ENCODE assay signal across 8 mouse cellular contexts in the genomic region with DNA sequence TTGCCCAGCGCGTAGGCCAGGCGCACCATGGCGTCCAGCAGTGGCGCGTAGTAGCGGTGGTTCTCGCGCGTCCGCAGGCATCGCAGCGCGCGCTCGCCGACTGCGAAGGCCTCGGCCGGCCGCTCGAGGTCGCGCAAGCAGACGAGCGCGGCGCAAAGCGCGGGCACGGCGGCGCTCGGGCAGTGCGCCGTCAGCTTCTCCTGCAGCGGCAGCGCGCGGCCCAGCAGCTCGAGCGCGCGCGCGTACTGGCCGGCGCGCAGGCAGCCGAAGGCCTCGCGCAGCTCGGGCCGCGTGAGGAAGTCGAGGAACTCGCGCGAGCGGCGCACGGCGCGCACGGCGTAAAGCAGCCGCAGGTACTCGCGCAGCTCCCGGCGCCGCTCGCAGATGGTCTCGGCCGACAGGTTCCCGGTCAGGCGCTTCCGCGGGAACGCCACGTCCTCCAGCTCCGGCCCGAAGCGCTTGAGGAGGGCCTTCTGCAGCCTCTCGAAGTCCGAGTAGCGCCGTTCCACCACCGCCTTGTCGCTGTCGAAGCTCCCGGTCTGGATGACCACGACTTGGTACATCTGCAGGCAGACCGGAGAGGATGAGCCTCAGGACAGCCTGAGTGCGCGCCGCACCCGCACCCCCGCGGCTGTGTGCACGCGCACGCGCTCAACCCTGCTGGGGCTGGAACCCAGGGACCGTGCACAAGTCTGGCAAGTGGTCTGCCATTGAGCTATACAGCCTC. TPM values are rescaled to one million over a fixed set of nuclear protein-coding genes. Genes with fewer than 3 reads are reported as not detected.
DNase-seq lines count a peak whose midpoint lies in the region; ATAC-seq lines count a peak whose summit lies in the region.

No protein-coding gene starts in this region.

- no peaks in the 10 kb centered on the region for H3K36me3 ChIP-seq in hindbrain, embryonic 14.5 days (replicated peaks; ENCODE audit: control insufficient read depth, insufficient read depth)

- ATAC-seq in hindbrain, embryonic 14.5 days (ENCODE audit: low FRiP score): peak; percentile 83

- no peaks in the 10 kb centered on the region for H3K9me3 ChIP-seq in hindbrain, embryonic 14.5 days (ENCODE audit: control insufficient read depth, low read length)

- peak overlapping the region; percentile 79 for H3K27ac ChIP-seq in hindbrain, embryonic 14.5 days

- DNase-seq in adrenal gland, adult 18-20 months (ENCODE audit: low spot score in 2 of 2): peak; percentile 68 to 72
- peak; percentile 75 to 86 for DNase-seq in cerebellum, postnatal 25 days
- DNase-seq in frontal cortex, postnatal 36 days (ENCODE audit: low spot score in 2 of 2): peak; percentile 69 to 85
- peak; percentile 91 for DNase-seq in hindbrain, embryonic 14.5 days (ENCODE audit: low spot score)
- peak; percentile 76 for DNase-seq in left cerebral cortex, adult 11 months (ENCODE audit: low spot score)
- peak; percentile 84 for DNase-seq in lung, postnatal 10 days
- DNase-seq in right cerebral cortex, adult 2 months (ENCODE audit: low spot score in 2 of 2): peak; percentile 70 to 78
- no peak for DNase-seq in natural killer cell, adult 2 months (ENCODE audit: low spot score in 2 of 2)

- no peaks in the 10 kb centered on the region for H3K4me1 ChIP-seq in hindbrain, embryonic 14.5 days (replicated peaks; ENCODE audit: control insufficient read depth, insufficient read depth, low read length)

- H3K27me3 ChIP-seq in hindbrain, embryonic 14.5 days (ENCODE audit: control insufficient read depth, insufficient read depth, low read length): 0 out of 2 replicates have a peak, but pooled peaks cover 21% of the 10 kb centered on the region

- under 1% methylated on average over 92 of the region's 105 CpGs for WGBS in hindbrain, embryonic 14.5 days

- H3K4me2 ChIP-seq in hindbrain, embryonic 14.5 days (replicated peaks): peak overlapping the region; percentile 69

- H3K9ac ChIP-seq in hindbrain, embryonic 14.5 days: peak overlapping the region; percentile 75

- peak overlapping the region; percentile 48 for H3K4me3 ChIP-seq in hindbrain, embryonic 14.5 days (replicated peaks; ENCODE audit: low read length)

RNA-seq across cellular contexts. Expression of a gene that starts 8.5 kb away (rescaled TPM):
- total RNA-seq in adrenal gland, adult 18-20 months (2021): 1 to 10 TPM; 1.8 to 2.5 TPM
- 1.4 and 1.7 TPM in 2 replicates for polyA plus RNA-seq in hindbrain, embryonic 14.5 days (2014; fragmentation: Nextera tagmentation; extraction: Ambion mirVana)

RNA-seq across cellular contexts. Expression of a gene that starts 19.7 kb away (rescaled TPM):
- total RNA-seq in adrenal gland, adult 18-20 months (2021): 1 to 10 TPM in 1 of 2 experiments, under 1 TPM in 1; 0.60 to 1.6 TPM
- 0.07 and 0.10 TPM in 2 replicates for polyA plus RNA-seq in hindbrain, embryonic 14.5 days (2014; fragmentation: Nextera tagmentation; extraction: Ambion mirVana)

Comparison
In these comparisons a context has a peak if more than half of its experiments do, and no peak if none do; other contexts are left out.
1. DNase-seq: peak in adrenal gland, adult 18-20 months (2 of 2), cerebellum, postnatal 25 days (2 of 2), frontal cortex, postnatal 36 days (2 of 2), hindbrain, embryonic 14.5 days (single experiment), left cerebral cortex, adult 11 months (single experiment), lung, postnatal 10 days (single experiment) and right cerebral cortex, adult 2 months (2 of 2); none in natural killer cell, adult 2 months (0 of 2).